Mouse (Mus musculus) hindbrain, embryonic 14.5 days (tissue): ENCODE data around the gene Mlf2. TPM values are rescaled to one million over a fixed set of nuclear protein-coding genes. Genes with fewer than 3 reads are reported as not detected.

Experiments used
- ATAC-seq: fragments of 200-750 bp; cut with Nextera tagmentation; 2 replicates; pipeline ENCODE4 v1.8.0; 2017; ENCODE audit warnings: moderate number of reproducible peaks, mild to moderate bottlenecking, moderate TSS enrichment, moderate library complexity; ENCODE audit not compliant: low FRiP score
- DNase-seq: peaks from one replicate; pipeline ENCODE4 v3.0.0-alpha.2; 2015; ENCODE audit warnings: low spot score
- H3K27ac ChIP-seq: fragments of 300-500 bp; sonication (generic); 2 replicates; pipeline ENCODE4 v1.5.1; 2014; ENCODE audit warnings: mild to moderate bottlenecking, moderate library complexity
- H3K27me3 ChIP-seq: fragments of 300-500 bp; sonication (generic); 2 replicates; pipeline ENCODE4 v1.6.1; 2014; ENCODE audit warnings: mild to moderate bottlenecking, low read length, mixed read lengths; ENCODE audit not compliant: control insufficient read depth, insufficient read depth
- H3K36me3 ChIP-seq: fragments of 300-500 bp; sonication (generic); replicated peaks from 2 replicates; pipeline ENCODE4 v1.6.1; 2014; ENCODE audit not compliant: control insufficient read depth, insufficient read depth
- H3K4me1 ChIP-seq: fragments of 300-500 bp; sonication (generic); replicated peaks from 2 replicates; pipeline ENCODE4 v1.6.1; 2014; ENCODE audit warnings: antibody characterized with exemption, low read length, mixed read lengths; ENCODE audit not compliant: control insufficient read depth, insufficient read depth
- H3K4me2 ChIP-seq: fragments of 300-500 bp; sonication (generic); replicated peaks from 2 replicates; pipeline ENCODE4 v1.6.1; 2014; ENCODE audit warnings: mild to moderate bottlenecking, moderate library complexity
- H3K4me3 ChIP-seq: fragments of 300-500 bp; sonication (generic); replicated peaks from 2 replicates; pipeline ENCODE4 v1.5.1; 2014; ENCODE audit warnings: mild to moderate bottlenecking, low read length
- H3K9ac ChIP-seq: fragments of 300-500 bp; sonication (generic); 2 replicates; pipeline ENCODE4 v1.6.1; 2014
- H3K9me3 ChIP-seq: fragments of 300-500 bp; sonication (generic); 2 replicates; pipeline ENCODE4 v1.6.1; 2016; ENCODE audit warnings: low read length; ENCODE audit not compliant: control insufficient read depth
- WGBS: fragments of 180-500 bp; shearing (Covaris S2); extraction: QIAGEN DNeasy Blood & Tissue Kit; methylation state at CpG from one replicate; pipeline ENCODE4 v1.1.7; 2014; 5-methylcytosine and 5-hydroxymethylcytosine counted together
- polyA plus RNA-seq: library from polyadenylated mRNA; unstranded; fragments of >200 nt; fragmentation: Nextera tagmentation; extraction: Ambion mirVana; gene quantifications from 2 replicates; pipeline ENCODE4 v1.2.1, GENCODE M21; 2014

Mlf2 gene
- polyA plus RNA-seq, 1 experiment from 2014 or later: 577 TPM

DNA sequence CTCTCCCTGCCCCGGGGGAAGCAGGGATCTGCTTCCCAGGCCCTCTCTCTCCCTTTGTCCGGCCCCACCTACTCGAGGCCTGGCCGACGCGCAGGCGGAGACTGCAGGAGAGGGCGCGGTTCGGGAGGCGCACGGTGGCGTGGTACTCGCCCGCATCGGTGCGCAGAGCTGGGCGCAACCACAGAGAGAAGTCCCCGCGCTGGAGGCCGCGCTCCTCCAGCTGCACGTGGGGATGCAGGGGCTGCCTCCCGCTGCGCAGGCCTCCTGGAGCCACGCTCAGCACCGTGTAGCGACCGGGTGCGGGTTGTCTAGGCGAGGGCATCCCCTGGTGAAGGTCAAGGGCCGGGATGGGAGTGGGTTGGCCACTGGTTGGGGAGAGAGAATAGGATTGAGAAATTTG is 21.2 kb upstream of the Mlf2 start:
- peak overlapping the region; percentile 55 for H3K9ac ChIP-seq
- no peaks in the 10 kb centered on the region for H3K27me3 ChIP-seq
- DNase-seq (peak; percentile 32), ATAC-seq (no peak)
- H3K4me2 ChIP-seq: peak overlapping the region; percentile 37
- no peaks in the 10 kb centered on the region for H3K9me3 ChIP-seq
- H3K4me1 ChIP-seq: peaks cover 35% of the 10 kb centered on the region
- WGBS: 3% methylated on average over 32 of the region's 32 CpGs
- H3K27ac ChIP-seq: no peak overlapping the region
- H3K4me3 ChIP-seq: 0 out of 2 replicates have a peak overlapping the region, but pooled peaks have one; percentile 6
- peaks cover 27% of the 10 kb centered on the region for H3K36me3 ChIP-seq

DNA sequence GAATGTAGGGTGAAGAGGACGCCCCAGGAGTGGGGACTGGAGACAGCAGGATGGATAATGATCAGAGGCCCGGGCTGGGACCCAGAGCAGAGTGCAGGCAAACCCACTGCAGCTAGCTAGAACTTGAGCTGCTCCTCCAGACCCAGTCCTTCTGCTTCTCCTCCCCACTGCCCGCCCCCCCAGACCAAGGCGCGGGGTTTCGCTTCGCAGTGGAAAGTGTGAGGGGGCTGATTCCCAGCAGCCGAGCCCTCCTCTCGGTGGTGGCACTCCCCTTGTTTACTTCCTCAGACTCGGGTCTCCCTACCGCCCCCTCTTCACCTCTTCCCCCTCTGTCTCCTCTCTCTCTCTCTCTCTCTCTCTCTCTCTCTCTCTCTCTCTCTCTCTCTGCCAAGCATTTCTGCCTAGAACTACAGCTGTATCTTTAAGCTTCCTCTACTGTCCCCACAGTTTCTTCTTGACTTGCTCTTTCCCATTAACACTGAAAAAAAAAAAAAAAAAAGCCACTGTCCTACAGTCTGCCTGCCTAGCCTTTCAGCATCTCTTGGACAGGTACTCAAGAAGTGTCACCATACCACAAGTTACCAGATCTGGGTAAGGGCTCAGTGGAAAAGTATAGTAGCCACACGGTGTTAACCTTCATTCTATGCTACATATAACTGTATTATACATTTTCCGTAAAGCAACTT is 19.5 kb upstream of the Mlf2 start, which contains the start of gene Lag3:
Gene Lag3, minus strand, starts transcription at position 173 of the 686 bp plus-strand sequence.
- Histone ChIP-seq H3K36me3 (peaks cover 28% of the 10 kb centered on the region), H3K4me2 (no peak within 1 kb of the TSS), H3K9me3 (no peaks in the 10 kb centered on the region), H3K4me1 (peaks cover 34% of the 10 kb centered on the region), H3K9ac (peak within 1 kb of the TSS; percentile 55; the same call in 1 of the 2 replicates), H3K27ac (no peak within 1 kb of the TSS), H3K4me3 (no peak within 1 kb of the TSS), H3K27me3 (no peaks in the 10 kb centered on the region)
- ATAC-seq: no peak
- DNase-seq: no peak
- 21% methylated on average over 13 of the region's 13 CpGs for WGBS

DNA sequence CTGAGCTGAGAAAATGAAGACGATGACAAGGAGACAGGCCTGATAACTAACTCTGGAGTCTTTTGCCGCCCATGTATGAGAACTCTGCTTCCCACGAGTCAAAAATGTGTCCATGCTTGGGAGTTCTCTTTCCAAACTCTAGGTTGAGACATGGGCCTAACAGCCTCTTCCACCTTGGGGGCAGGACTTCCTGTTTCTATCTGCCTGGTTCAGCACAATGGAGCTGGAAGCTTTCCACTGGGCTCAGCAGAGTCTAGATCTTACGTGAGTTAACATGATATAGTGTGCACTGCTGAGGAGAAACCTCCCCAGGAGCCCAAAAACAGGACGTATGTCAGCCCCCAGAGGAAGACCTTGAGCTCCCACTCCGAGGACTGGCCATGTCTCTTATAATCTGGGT is 18.0 kb upstream of the Mlf2 start:
- 0 out of 2 replicates have a peak overlapping the region, but pooled peaks have one; percentile 100 for H3K27ac ChIP-seq
- no peaks in the 10 kb centered on the region for H3K27me3 ChIP-seq
- DNase-seq: no peak
- no peak for ATAC-seq
- no peak overlapping the region for H3K9ac ChIP-seq
- H3K36me3 ChIP-seq: peaks cover 28% of the 10 kb centered on the region
- H3K4me2 ChIP-seq: no peak overlapping the region
- 47% methylated on average over 6 of the region's 6 CpGs for WGBS
- H3K4me3 ChIP-seq: no peak overlapping the region
- no peaks in the 10 kb centered on the region for H3K9me3 ChIP-seq
- peaks cover 34% of the 10 kb centered on the region for H3K4me1 ChIP-seq

DNA sequence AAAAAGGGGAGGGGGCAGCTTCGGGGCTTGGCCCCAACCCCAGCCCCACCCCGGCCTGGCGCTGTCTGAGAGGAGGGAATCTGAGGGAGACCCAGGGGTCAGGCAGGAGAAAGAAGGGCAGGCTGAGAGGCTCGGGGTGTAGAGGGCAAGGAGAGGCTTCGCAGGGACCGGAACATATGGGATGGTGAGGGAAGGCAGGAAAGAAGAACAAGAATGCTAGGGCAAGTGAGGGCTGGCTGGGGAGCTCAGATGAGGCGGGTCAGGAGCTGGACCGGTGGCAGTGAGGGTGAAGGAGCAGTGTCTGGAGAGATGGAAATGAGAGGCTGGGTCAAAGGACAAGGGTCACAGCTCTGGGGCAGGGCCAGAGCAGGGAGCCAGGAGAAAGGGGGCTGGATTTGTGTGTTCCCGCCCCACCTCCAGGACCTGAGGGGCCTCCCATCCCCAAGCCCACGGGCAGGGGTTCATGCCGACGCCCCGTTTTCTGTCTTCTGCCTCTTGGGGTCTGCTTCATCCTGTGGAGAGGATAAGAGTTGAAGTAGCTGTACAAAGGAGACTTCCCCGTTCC is 17.4 kb upstream of the Mlf2 start:
- WGBS: 49% methylated on average over 14 of the region's 14 CpGs
- H3K27me3 ChIP-seq: no peaks in the 10 kb centered on the region

DNA sequence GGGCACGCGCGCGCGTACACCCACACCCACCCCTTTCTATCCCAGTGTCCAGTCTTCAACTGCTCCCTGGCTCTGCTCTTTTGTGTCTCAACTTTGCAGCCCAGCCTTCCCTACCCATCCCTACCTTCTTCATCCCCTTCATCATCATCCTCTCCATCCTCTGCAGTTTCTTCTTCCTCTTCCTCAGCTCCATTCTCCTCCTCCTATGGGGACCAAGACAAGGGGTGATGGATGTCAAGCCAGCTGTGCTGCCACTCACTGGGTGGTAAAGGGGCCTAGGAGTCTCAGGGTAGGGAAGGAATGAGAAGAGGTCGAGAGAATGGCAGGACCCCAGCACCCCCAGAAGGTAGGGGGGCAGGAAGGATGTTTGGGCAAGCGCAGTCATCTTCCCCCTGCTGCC is 16.7 kb upstream of the Mlf2 start:
- Histone ChIP-seq H3K27me3 (no peaks in the 10 kb centered on the region), H3K36me3 (peaks cover 28% of the 10 kb centered on the region), H3K9me3 (no peaks in the 10 kb centered on the region), H3K9ac (peak overlapping the region; percentile 100), H3K4me2 (peak overlapping the region; percentile 100), H3K4me1 (peaks cover 44% of the 10 kb centered on the region), H3K27ac (peak overlapping the region; percentile 100), H3K4me3 (peak overlapping the region; percentile 96)
- DNase-seq: no peak
- no peak for ATAC-seq
- 82% methylated on average over 7 of the region's 7 CpGs for WGBS

More for the DNA sequence above, 17.4 kb upstream of the Mlf2 start:
- H3K36me3 ChIP-seq: peaks cover 28% of the 10 kb centered on the region
- 0 out of 2 replicates have a peak overlapping the region, but pooled peaks have one; percentile 100 for H3K9ac ChIP-seq
- no peak for ATAC-seq
- DNase-seq: no peak
- peak overlapping the region; percentile 100 for H3K27ac ChIP-seq
- H3K9me3 ChIP-seq: no peaks in the 10 kb centered on the region
- no peak overlapping the region for H3K4me3 ChIP-seq
- peaks cover 40% of the 10 kb centered on the region for H3K4me1 ChIP-seq
- peak overlapping the region; percentile 100; the same call in 1 of the 2 replicates for H3K4me2 ChIP-seq

DNA sequence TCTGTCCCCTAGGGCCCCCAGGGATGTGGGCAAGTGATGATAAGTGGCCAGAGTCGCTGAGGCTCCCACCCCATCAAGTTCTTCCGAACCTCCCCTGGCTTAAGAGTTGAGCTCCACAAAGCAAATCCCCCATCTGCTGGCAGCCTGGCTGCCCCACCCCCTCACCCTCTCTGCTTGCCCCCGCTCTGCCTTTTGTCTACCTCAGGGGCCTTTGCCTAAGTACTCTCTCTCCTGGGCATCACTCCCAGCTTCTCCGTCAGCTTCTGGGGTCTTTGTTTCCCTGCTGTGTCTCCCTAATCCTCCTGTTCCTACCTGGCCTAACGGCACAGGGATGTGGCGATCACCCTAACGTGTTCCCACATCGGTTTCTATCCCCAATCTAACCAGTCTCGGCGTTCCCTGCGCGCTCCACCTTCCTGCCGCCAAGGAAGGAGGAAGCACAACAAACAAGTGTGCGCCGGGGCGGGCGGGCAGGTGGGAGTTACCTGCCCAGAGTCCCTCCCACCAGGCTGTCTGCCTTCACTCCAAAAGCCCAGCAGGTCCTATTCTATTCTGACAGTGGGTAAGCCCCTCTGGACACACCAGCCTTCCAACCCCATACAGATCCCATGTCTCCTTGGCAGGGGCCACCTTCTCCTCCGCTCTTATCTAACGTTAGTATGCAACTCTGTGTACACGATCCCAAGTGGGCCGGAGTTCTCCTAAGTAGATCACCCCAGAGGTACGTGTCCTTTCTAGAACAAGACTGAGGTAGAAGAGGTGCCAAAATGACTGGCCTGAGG is 15.8 kb upstream of the Mlf2 start:
- Histone ChIP-seq H3K4me1 (peaks cover 41% of the 10 kb centered on the region), H3K27me3 (no peaks in the 10 kb centered on the region), H3K4me2 (peak overlapping the region; percentile 100), H3K36me3 (peaks cover 28% of the 10 kb centered on the region), H3K9ac (peak overlapping the region; percentile 100), H3K27ac (peak overlapping the region; percentile 100), H3K4me3 (peak overlapping the region; percentile 96), H3K9me3 (no peaks in the 10 kb centered on the region)
- ATAC-seq (no peak), DNase-seq (no peak)
- 8% methylated on average over 21 of the region's 22 CpGs for WGBS

DNA sequence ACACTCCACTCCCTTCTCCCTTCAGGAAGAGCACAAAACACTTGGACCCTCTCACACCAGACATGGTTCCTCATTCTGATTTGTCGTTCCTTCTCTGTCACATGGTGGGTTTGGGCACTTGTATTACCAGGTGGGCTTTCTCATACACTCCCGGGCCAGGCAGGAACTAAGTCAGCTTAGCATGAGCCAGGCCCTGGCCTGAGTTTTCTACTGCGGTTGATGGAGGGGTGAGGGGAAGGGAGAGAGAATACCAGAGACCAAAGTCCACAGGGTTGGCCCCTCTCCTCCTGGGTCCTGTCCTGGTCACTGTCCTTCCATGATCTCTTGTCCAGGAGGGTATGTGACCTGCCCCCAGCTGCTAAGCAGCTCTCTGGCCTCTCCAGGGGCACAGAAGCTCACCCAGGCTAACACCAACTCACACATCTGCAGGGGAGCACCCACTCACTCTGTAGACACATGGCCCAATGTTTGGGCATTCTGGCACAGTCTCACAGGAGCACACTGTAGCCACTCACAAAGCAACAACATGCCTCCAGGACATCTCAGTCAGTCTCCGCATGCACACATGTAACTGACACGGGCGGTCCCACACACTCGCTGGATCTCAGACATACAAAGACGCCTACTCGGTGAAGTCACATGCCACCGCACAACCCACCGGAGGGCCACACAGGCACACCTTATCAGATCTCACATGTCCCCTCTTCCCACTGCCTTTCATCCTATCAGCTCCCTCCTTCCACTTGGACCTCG is 15.1 kb upstream of the Mlf2 start:
- 2% methylated on average over 12 of the region's 12 CpGs for WGBS
- peak overlapping the region; percentile 100 for H3K27ac ChIP-seq

DNA sequence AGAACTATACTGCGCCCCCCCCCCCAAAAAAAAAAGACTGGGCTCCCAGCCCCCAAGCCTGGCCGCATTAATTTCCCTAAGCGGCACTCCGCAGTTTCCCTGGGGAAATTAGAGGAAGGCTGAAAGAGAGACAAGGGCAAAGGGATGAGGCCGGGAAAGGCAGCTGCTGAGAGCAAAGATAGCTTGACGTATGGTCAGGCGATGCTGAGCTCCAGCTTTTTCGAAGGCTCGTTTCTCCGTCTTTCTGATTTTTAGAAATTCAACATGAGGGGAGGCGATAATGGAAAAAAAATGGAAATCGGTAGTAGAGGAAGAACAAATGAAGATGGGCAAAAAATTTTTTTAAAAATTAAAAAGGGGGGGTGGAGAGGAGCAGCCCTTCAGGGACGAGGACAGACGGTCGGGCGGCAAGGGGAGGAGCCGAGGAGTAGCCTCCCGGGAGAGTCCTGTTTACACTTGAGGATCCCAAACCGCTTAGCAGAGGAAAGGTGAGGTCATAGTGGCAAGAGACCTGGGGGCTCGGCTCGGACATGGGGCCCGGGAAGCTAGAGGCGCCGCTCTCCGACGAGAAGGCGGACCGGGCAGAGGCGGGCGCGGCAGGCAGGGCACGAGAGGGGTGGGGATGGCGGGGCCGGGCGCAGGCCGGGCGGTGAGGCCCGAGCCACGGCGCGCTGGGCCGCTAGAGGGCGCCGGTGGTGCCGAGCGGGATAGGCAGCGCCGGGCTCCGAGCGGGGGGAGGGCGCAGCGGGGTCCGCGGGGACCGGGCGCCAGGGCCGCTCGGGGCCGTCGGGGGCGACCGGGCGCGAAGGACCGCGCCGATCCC is 14.3 kb upstream of the Mlf2 start:
- ATAC-seq (peak; percentile 49), DNase-seq (peak; percentile 90)
- Histone ChIP-seq H3K36me3 (peaks cover 28% of the 10 kb centered on the region), H3K9ac (peak overlapping the region; percentile 100), H3K4me2 (peak overlapping the region; percentile 100), H3K4me3 (peak overlapping the region; percentile 96), H3K27me3 (no peaks in the 10 kb centered on the region), H3K9me3 (no peaks in the 10 kb centered on the region), H3K4me1 (peaks cover 53% of the 10 kb centered on the region), H3K27ac (peak overlapping the region; percentile 100)
- WGBS: 0% methylated on average over 54 of the region's 67 CpGs

More for the DNA sequence above, 15.1 kb upstream of the Mlf2 start:
- peak overlapping the region; percentile 96 for H3K4me3 ChIP-seq
- no peaks in the 10 kb centered on the region for H3K27me3 ChIP-seq
- DNase-seq (no peak), ATAC-seq (no peak)
- H3K4me1 ChIP-seq: peaks cover 45% of the 10 kb centered on the region
- H3K4me2 ChIP-seq: peak overlapping the region; percentile 100
- peaks cover 28% of the 10 kb centered on the region for H3K36me3 ChIP-seq
- no peaks in the 10 kb centered on the region for H3K9me3 ChIP-seq
- H3K9ac ChIP-seq: peak overlapping the region; percentile 100
